Mouse (Mus musculus) retina, adult 2 months (tissue): ENCODE data around the gene 6030445D17Rik.
A peak's percentile ranks its signal among the peaks of the same experiment; 100 is the strongest.

Source experiments
- DNase-seq: peaks from one replicate; pipeline ENCODE4 v3.0.0-alpha.2; 2012; ENCODE audit warnings: low read depth, low spot score

Gene 6030445D17Rik

GRCm38 (mm10) chr4:136459210-136459609 lies 2.8 kb upstream of the 6030445D17Rik start:
- DNase-seq, result no peak

- DNase-seq, result no peak
Measured at GRCm38 (mm10) chr4:136461206-136461605, 844 bp upstream of the 6030445D17Rik start.

GRCm38 (mm10) chr4:136461761-136462085 lies 327 bp upstream of the 6030445D17Rik start:
- no peak for DNase-seq

- no peak for DNase-seq
Measured at GRCm38 (mm10) chr4:136462839-136463178, 759 bp downstream of the 6030445D17Rik start.

- no peak for DNase-seq
Measured at GRCm38 (mm10) chr4:136463436-136463835, 1.4 kb downstream of the 6030445D17Rik start.

- no peak for DNase-seq
Measured at GRCm38 (mm10) chr4:136466226-136466625, 4.2 kb downstream of the 6030445D17Rik start.

GRCm38 (mm10) chr4:136468553-136469327 lies 6.7 kb downstream of the 6030445D17Rik start:
- DNase-seq, result no peak

GRCm38 (mm10) chr4:136469371-136469903 lies 7.4 kb downstream of the 6030445D17Rik start, which contains the start of gene Luzp1:
Gene Luzp1, plus strand, starts transcription at chr4:136469761.
- DNase-seq, result peak; percentile 82

GRCm38 (mm10) chr4:136469941-136470346 lies 7.9 kb downstream of the 6030445D17Rik start:
- no peak for DNase-seq

GRCm38 (mm10) chr4:136470347-136471071 lies 8.5 kb downstream of the 6030445D17Rik start:
- DNase-seq, result no peak

- DNase-seq, result no peak
Measured at GRCm38 (mm10) chr4:136476692-136477091, 14.6 kb downstream of the 6030445D17Rik start.

GRCm38 (mm10) chr4:136486549-136486948 lies 24.5 kb downstream of the 6030445D17Rik start:
- DNase-seq, result no peak

GRCm38 (mm10) chr4:136495993-136496392 lies 33.9 kb downstream of the 6030445D17Rik start:
- no peak for DNase-seq

GRCm38 (mm10) chr4:136505426-136506215 lies 43.6 kb downstream of the 6030445D17Rik start:
- no peak for DNase-seq

- DNase-seq, result no peak
Measured at GRCm38 (mm10) chr4:136509857-136510256, 47.8 kb downstream of the 6030445D17Rik start.

- no peak for DNase-seq
Measured at GRCm38 (mm10) chr4:136511708-136512107, 49.7 kb downstream of the 6030445D17Rik start.

GRCm38 (mm10) chr4:136512905-136513304 lies 50.9 kb downstream of the 6030445D17Rik start:
- no peak for DNase-seq
